Comparison of ENCODE assay signal across 28 mouse cellular contexts in the genomic region with DNA sequence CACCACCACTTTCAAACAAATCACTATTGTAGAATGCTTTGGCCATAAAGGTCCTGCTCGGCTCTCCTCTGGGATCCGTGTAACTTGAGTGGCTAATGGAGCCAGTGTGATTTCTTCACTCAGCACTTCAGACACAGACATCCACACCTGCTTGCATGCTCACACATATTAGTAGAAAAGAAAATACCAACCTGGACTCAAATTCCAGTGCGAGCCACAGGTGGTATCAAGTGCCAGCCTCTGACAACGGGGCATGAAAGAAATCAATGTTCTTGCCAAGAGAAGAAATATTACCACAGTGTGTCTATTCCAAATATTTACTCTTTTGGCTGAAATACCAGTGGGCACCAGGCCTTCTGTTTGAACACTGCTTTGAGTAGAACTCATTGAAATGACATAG.
DNase-seq lines count a peak whose midpoint lies in the region; ATAC-seq and TF ChIP-seq lines count a peak whose summit lies in the region.
"Had no signal": no experiment of that assay in that cellular context is flagged by ENCODE, and none has a peak within 500 bp of the region (broad histone marks: within the 10 kb centered on the region; RNA-seq: fewer than 3 reads in every experiment).

No protein-coding gene starts in this region.

- H3K4me3 ChIP-seq in limb, embryonic 11.5 days (ENCODE audit: low read depth, low read length) = no peak overlapping the region
- H3K4me3 ChIP-seq in limb, embryonic 10.5 days = no peak overlapping the region
- no peak overlapping the region for H3K4me3 ChIP-seq in lung, embryonic 15.5 days
- no peak overlapping the region for H3K4me3 ChIP-seq in lung, adult 2 months (replicated peaks; ENCODE audit: extremely low read depth, low read depth, low read length)
- no peak overlapping the region for H3K4me3 ChIP-seq in limb, embryonic 14.5 days (replicated peaks; ENCODE audit: low read length)
- H3K4me3 ChIP-seq: embryonic facial prominence, embryonic 12.5 days; erythroblast, embryonic 14.5 days; forebrain, embryonic 12.5 days; intestine, embryonic 15.5 days; megakaryocyte, embryonic 14.5 days; midbrain, embryonic 13.5 days; neural tube, embryonic 13.5 days had no signal

- no peaks in the 10 kb centered on the region for H3K27me3 ChIP-seq in limb, embryonic 11.5 days (ENCODE audit: control insufficient read depth, insufficient read depth, low read length)
- no peaks in the 10 kb centered on the region for H3K27me3 ChIP-seq in limb, embryonic 10.5 days (ENCODE audit: low read depth, poor library complexity, severe bottlenecking)
- no peaks in the 10 kb centered on the region for H3K27me3 ChIP-seq in lung, embryonic 15.5 days
- no peaks in the 10 kb centered on the region for H3K27me3 ChIP-seq in limb, embryonic 14.5 days (ENCODE audit: control insufficient read depth, insufficient read depth, low read length)
- H3K27me3 ChIP-seq: embryonic facial prominence, embryonic 12.5 days; forebrain, embryonic 12.5 days; intestine, embryonic 15.5 days; megakaryocyte, embryonic 14.5 days; midbrain, embryonic 13.5 days; neural tube, embryonic 13.5 days had no signal

- DNase-seq in limb, embryonic 11.5 days (ENCODE audit: low spot score) = no peak
- no peak for DNase-seq in limb, embryonic 10.5 days (ENCODE audit: low spot score)
- DNase-seq in lung, adult 2 months = no peak
- DNase-seq in limb, embryonic 14.5 days (ENCODE audit: low spot score) = no peak
- DNase-seq in mesoderm, embryonic 11.5 days (ENCODE audit: low read depth, low spot score) = peak; percentile 16
- DNase-seq in thymus, postnatal 0 days (ENCODE audit: low spot score) = no peak
- no peak for DNase-seq in left cerebral cortex, postnatal 10 days (ENCODE audit: extremely low spot score in 1 of 2, low spot score in 2 of 2)
- DNase-seq: adrenal gland, postnatal 14 days; cerebellum, adult 11 months; cerebellum, adult 9-10 months; cerebellum, postnatal 36 days; forebrain, postnatal 0 days; gastrocnemius, postnatal 10 days; kidney, adult 9 months; kidney, postnatal 14 days; layer of hippocampus, adult 9-11 months; right cerebral cortex, postnatal 4 days; thymus, postnatal 25 days had no signal

- 64% methylated on average over 4 of the region's 4 CpGs for WGBS in limb, embryonic 11.5 days
- 84% methylated on average over 4 of the region's 4 CpGs for WGBS in limb, embryonic 10.5 days
- 39% methylated on average over 4 of the region's 4 CpGs for WGBS in lung, embryonic 15.5 days
- 45% methylated on average over 4 of the region's 4 CpGs for WGBS in lung, adult 2 months
- WGBS in limb, embryonic 14.5 days = 46% methylated on average over 4 of the region's 4 CpGs

- H3K9me3 ChIP-seq in limb, embryonic 11.5 days (ENCODE audit: control insufficient read depth, low read length) = no peaks in the 10 kb centered on the region
- no peaks in the 10 kb centered on the region for H3K9me3 ChIP-seq in limb, embryonic 10.5 days (replicated peaks)
- no peaks in the 10 kb centered on the region for H3K9me3 ChIP-seq in lung, embryonic 15.5 days
- no peaks in the 10 kb centered on the region for H3K9me3 ChIP-seq in limb, embryonic 14.5 days (ENCODE audit: control insufficient read depth, low read length)
- H3K9me3 ChIP-seq: embryonic facial prominence, embryonic 12.5 days; forebrain, embryonic 12.5 days; intestine, embryonic 15.5 days; midbrain, embryonic 13.5 days; neural tube, embryonic 13.5 days had no signal

- peak; percentile 56; the same call in 1 of the 2 replicates for ATAC-seq in limb, embryonic 11.5 days (ENCODE audit: insufficient number of reproducible peaks, low FRiP score, low TSS enrichment, low read depth)
- peak; percentile 43; the same call in 1 of the 2 replicates for ATAC-seq in lung, embryonic 15.5 days (ENCODE audit: borderline replicate concordance, extremely low read depth, low FRiP score, low TSS enrichment)
- ATAC-seq in limb, embryonic 14.5 days (ENCODE audit: low FRiP score, low read depth) = peak; percentile 35; the same call in 1 of the 2 replicates
- ATAC-seq: forebrain, postnatal 0 days; hindbrain, postnatal 0 days; intestine, embryonic 15.5 days; midbrain, embryonic 13.5 days had no signal

- no peak overlapping the region for H3K9ac ChIP-seq in limb, embryonic 11.5 days (ENCODE audit: low read length)
- no peak overlapping the region for H3K9ac ChIP-seq in lung, embryonic 15.5 days
- no peak overlapping the region for H3K9ac ChIP-seq in limb, embryonic 14.5 days (ENCODE audit: low read depth, low read length, severe bottlenecking)
- H3K9ac ChIP-seq: embryonic facial prominence, embryonic 12.5 days; forebrain, embryonic 12.5 days; forebrain, postnatal 0 days; intestine, embryonic 15.5 days; midbrain, embryonic 13.5 days; neural tube, embryonic 13.5 days had no signal

- H3K4me2 ChIP-seq in limb, embryonic 11.5 days (ENCODE audit: low read depth, severe bottlenecking) = no peak overlapping the region
- H3K4me2 ChIP-seq in lung, embryonic 15.5 days = no peak overlapping the region
- no peak overlapping the region for H3K4me2 ChIP-seq in limb, embryonic 14.5 days (replicated peaks; ENCODE audit: low read depth, low read length, severe bottlenecking)
- H3K4me2 ChIP-seq: embryonic facial prominence, embryonic 12.5 days; forebrain, embryonic 12.5 days; intestine, embryonic 15.5 days; liver, embryonic 11.5 days; midbrain, embryonic 13.5 days; neural tube, embryonic 13.5 days had no signal

- TF ChIP-seq POLR2A in lung, adult 2 months (IDR thresholded peaks at IDR 0.05; ENCODE audit: borderline replicate concordance, extremely low read depth, low read depth, low read length) = no peak
- TF ChIP-seq POLR2A in limb, embryonic 14.5 days (IDR thresholded peaks at IDR 0.05; ENCODE audit: borderline replicate concordance, extremely low read depth, insufficient read depth, insufficient read length) = no peak

- intact Hi-C loops in left cerebral cortex, postnatal 10 days (cut with DNase I) = no loop called here

- no peak overlapping the region for H3K27ac ChIP-seq in limb, embryonic 11.5 days (replicated peaks; ENCODE audit: low read depth, low read length)
- no peak overlapping the region for H3K27ac ChIP-seq in limb, embryonic 10.5 days
- H3K27ac ChIP-seq in lung, embryonic 15.5 days = peak overlapping the region; percentile 72
- H3K27ac ChIP-seq in limb, embryonic 14.5 days (replicated peaks; ENCODE audit: low read depth, low read length) = no peak overlapping the region
- H3K27ac ChIP-seq: embryonic facial prominence, embryonic 12.5 days; forebrain, embryonic 12.5 days; hindbrain, postnatal 0 days; intestine, embryonic 15.5 days; midbrain, embryonic 13.5 days; neural tube, embryonic 13.5 days had no signal

- H3K4me1 ChIP-seq in limb, embryonic 11.5 days (ENCODE audit: control insufficient read depth, insufficient read depth, low read length) = no peaks in the 10 kb centered on the region
- no peaks in the 10 kb centered on the region for H3K4me1 ChIP-seq in limb, embryonic 10.5 days
- H3K4me1 ChIP-seq in lung, embryonic 15.5 days = peaks cover 40% of the 10 kb centered on the region
- H3K4me1 ChIP-seq in lung, adult 2 months (ENCODE audit: control insufficient read depth, insufficient read depth, low read length) = peaks cover 18% of the 10 kb centered on the region
- peaks cover 8% of the 10 kb centered on the region; the same call in 1 of the 2 replicates for H3K4me1 ChIP-seq in limb, embryonic 14.5 days (ENCODE audit: control insufficient read depth, insufficient read depth, low read length)
- H3K4me1 ChIP-seq: embryonic facial prominence, embryonic 12.5 days; forebrain, embryonic 12.5 days; intestine, embryonic 15.5 days; megakaryocyte, embryonic 14.5 days; midbrain, embryonic 13.5 days; neural tube, embryonic 13.5 days had no signal

- TF ChIP-seq CTCF in lung, adult 2 months (IDR thresholded peaks at IDR 0.05; ENCODE audit: insufficient read depth, low read length) = no peak

- no peaks in the 10 kb centered on the region for H3K36me3 ChIP-seq in limb, embryonic 11.5 days (ENCODE audit: control insufficient read depth, insufficient read depth, low read length)
- no peaks in the 10 kb centered on the region for H3K36me3 ChIP-seq in limb, embryonic 10.5 days
- H3K36me3 ChIP-seq in lung, embryonic 15.5 days = no peaks in the 10 kb centered on the region
- H3K36me3 ChIP-seq in limb, embryonic 14.5 days (ENCODE audit: control insufficient read depth, insufficient read depth, low read length) = no peaks in the 10 kb centered on the region
- H3K36me3 ChIP-seq: embryonic facial prominence, embryonic 12.5 days; forebrain, embryonic 12.5 days; intestine, embryonic 15.5 days; midbrain, embryonic 13.5 days; neural tube, embryonic 13.5 days had no signal
